Mouse (Mus musculus) MEL-GATA-1-ER (cell line): Measurements from ENCODE around the gene Ide.

Source experiments
- DNase-seq: peaks from one replicate; pipeline ENCODE4 v3.0.0-alpha.2; 2012; ENCODE audit warnings: low read depth; ENCODE audit errors: extremely low read depth

Ide gene

GRCm38 (mm10) chr19:37335392-37335791 is 2.3 kb downstream of the Ide start:
- no peak for DNase-seq

GRCm38 (mm10) chr19:37333357-37333756 is 4.3 kb downstream of the Ide start:
- DNase-seq: no peak

- no peak for DNase-seq
These were observed 4.9 kb downstream of the Ide start for GRCm38 (mm10) chr19:37332726-37333125.

GRCm38 (mm10) chr19:37327216-37327615 is 10.4 kb downstream of the Ide start:
- DNase-seq: no peak

- DNase-seq: no peak
These were observed 14.1 kb downstream of the Ide start for GRCm38 (mm10) chr19:37323566-37323965.

GRCm38 (mm10) chr19:37320802-37321619 is 16.6 kb downstream of the Ide start:
- DNase-seq: no peak

- DNase-seq: no peak
These were observed 20.3 kb downstream of the Ide start for GRCm38 (mm10) chr19:37317359-37317758.

GRCm38 (mm10) chr19:37315091-37315490 is 22.6 kb downstream of the Ide start:
- no peak for DNase-seq

GRCm38 (mm10) chr19:37311426-37311825 is 26.2 kb downstream of the Ide start:
- no peak for DNase-seq

GRCm38 (mm10) chr19:37310133-37310532 is 27.5 kb downstream of the Ide start:
- no peak for DNase-seq

- no peak for DNase-seq
These were observed 28.7 kb downstream of the Ide start for GRCm38 (mm10) chr19:37308941-37309340.

GRCm38 (mm10) chr19:37307826-37308545 is 29.7 kb downstream of the Ide start:
- DNase-seq: no peak

GRCm38 (mm10) chr19:37306176-37306575 is 31.5 kb downstream of the Ide start:
- DNase-seq: no peak

- DNase-seq: no peak
These were observed 32.8 kb downstream of the Ide start for GRCm38 (mm10) chr19:37304866-37305265.

- DNase-seq: no peak
These were observed 33.6 kb downstream of the Ide start for GRCm38 (mm10) chr19:37304006-37304405.

GRCm38 (mm10) chr19:37301733-37302132 is 35.9 kb downstream of the Ide start:
- DNase-seq: no peak

- no peak for DNase-seq
These were observed 46.0 kb downstream of the Ide start for GRCm38 (mm10) chr19:37291676-37292075.

GRCm38 (mm10) chr19:37290906-37291305 is 46.7 kb downstream of the Ide start:
- no peak for DNase-seq

- no peak for DNase-seq
These were observed 52.9 kb downstream of the Ide start for GRCm38 (mm10) chr19:37284775-37285174.

GRCm38 (mm10) chr19:37283166-37283565 is 54.5 kb downstream of the Ide start:
- DNase-seq: no peak

- DNase-seq: no peak
These were observed 55.9 kb downstream of the Ide start for GRCm38 (mm10) chr19:37281710-37282109.

GRCm38 (mm10) chr19:37279194-37279593 is 58.5 kb downstream of the Ide start:
- no peak for DNase-seq

- no peak for DNase-seq
These were observed 62.1 kb downstream of the Ide start for GRCm38 (mm10) chr19:37275555-37275954.
